Mouse (Mus musculus) spleen, postnatal 36 days (tissue): ENCODE measurements around the gene St6gal1.

ENCODE experiments used
- DNase-seq, 2 experiments: peaks; one replicate each; pipeline ENCODE4 v3.0.0; 2022; ENCODE audit warnings: low spot score in 2 of 2, mixed read lengths in 1 of 2

Gene St6gal1

DNA sequence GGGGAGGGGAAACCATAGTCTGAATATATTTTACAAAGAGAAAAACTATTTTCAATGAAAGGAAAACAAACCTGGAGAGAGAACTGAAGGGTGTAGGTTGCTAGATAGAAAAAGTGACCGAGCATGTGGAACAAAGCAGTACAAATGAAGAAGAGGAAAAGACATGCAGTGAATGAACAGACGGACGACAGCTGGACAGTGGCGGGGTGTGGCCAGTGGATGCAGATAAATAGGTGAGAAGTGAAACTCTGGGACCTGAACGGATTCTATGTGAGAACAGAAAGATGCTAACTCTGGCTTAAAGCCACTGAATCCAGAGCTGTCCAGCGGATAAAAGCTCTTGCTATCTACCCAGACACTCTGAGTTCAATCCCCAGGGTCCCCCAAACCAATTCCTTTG is 25.2 kb downstream of the St6gal1 start:
- DNase-seq = no peak

DNA sequence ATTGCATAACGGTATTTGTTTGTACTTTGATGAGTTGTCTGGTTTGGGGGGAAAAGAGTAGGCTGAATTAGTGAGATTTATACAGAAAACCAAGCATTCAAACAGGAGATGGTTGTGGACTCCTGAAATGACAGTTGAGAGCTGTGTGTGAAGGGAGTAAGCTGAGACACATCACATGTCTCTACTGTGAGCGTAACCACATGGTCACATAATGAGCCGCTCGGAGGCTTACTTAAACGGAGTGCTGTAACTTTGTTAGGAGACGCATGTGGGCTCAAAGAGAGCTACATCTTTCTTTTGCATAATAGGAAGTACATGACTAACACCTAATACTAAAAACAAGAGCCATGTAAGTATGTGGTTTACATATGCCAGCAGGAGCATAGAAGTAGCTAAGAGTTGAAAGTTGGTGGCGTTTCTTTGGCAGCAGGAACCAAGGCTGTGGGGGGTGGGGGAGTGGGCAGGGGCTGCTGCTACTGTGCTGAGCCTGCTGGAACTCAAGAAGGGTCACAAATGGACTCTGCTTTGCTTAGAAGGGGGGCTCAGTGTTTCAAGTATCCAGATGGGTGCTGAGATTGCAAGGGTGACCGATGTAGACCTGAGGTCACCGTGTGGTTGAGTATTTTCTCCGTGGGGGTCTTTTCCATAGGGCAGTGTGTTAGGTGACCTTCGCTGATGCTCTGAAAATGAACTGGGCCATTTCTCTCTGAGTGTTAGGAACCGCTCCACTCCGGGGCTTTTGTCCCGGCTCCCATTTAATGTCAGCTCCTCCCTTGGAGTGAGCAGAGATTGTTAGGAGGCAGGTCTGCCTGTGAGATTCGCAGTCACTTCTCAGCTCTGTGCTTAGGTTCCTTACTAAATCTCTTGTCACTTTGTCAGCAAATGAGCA is 26.3 kb downstream of the St6gal1 start:
- no peak for DNase-seq

DNA sequence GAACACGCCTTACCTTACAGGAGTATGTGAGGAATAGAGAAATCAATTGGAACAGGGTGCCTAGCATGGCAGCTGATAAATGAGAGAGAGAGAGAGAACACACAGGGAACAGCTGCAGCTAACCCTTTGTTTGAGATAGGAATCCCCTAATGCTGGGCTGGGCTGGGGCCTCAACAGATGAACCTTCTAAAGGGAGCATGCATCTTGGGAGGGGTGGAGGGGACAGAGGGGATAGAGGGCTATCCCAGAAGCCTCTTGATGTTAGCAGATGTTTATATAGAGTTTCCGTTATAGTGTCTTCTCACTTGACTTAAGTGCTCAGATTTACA is 26.9 kb downstream of the St6gal1 start:
- no peak for DNase-seq

DNA sequence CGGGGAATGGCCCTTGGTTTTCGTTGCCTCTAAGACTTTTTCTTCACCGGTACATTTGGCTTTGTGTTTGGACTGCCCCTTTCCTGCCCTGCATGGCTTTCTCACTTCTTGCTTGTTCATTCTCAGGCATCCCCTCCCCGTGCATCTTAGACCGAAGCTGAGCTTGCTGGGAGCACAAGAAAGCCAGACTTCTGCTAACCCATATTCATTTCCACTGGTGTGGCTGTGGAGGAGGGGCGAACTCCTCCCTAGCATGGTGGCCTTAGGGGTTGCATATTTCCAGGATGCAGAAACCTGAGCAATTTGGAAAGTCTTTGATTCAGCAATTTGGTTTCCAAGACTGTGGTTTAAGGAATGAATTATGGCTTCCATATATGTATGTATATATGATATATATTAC is 29.1 kb downstream of the St6gal1 start:
- DNase-seq = no peak

DNA sequence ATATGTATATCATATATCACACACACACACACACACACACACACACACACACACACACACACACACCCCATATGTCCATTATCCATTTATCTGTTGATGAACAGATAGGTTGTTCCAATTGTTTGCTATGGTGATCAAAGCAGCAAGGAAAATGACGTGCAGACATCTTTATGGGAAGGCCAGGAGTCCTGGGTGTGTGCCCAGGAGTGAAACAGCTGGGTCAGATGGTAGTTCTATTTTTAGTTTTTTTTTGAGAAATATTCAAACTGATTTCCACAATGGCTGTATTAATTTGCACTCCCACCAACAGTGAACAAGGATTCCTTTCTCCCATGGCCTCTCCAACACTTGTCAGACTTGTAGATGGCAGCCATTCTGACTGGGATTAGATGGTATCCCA is 29.5 kb downstream of the St6gal1 start:
- DNase-seq = no peak

DNA sequence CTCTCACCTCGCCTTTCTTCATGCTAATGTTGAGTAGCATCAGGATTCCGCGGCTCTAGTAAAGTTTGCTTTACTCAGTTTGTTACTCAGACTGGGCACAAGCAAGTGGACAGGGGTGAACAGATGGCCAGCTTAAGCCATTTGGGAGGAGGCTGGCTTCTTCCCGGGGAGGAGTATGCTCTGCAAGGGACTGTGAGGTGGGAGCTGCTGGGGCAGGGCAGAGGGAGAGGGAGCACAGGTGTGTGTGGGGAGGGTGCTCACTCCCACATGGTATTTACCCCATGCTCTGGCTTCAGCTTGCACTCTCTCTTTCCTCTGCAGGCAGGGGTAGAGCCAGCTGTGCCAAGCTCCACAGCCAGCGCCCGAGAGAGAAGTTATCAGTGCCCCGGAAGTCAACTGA is 32.1 kb downstream of the St6gal1 start:
- no peak for DNase-seq

DNA sequence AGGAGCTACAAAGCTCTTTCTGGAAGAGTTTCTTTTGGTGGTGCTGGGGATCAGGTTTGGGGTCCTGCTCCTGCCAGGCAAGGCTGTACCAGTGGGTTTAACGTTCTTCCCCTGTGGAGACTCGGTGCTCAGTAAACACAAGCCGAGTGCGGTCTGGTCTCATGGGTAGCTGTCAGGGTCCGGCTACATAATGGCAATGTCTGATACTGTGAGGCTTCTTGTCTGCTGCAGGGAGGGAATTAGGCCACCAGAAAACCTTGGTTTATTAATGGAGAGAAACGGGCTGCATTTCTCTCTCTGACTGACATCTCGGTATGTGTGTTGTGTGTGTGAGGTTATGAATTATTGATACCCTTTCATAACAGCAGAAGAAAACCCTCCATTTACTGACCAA is 33.9 kb downstream of the St6gal1 start:
- no peak for DNase-seq

DNA sequence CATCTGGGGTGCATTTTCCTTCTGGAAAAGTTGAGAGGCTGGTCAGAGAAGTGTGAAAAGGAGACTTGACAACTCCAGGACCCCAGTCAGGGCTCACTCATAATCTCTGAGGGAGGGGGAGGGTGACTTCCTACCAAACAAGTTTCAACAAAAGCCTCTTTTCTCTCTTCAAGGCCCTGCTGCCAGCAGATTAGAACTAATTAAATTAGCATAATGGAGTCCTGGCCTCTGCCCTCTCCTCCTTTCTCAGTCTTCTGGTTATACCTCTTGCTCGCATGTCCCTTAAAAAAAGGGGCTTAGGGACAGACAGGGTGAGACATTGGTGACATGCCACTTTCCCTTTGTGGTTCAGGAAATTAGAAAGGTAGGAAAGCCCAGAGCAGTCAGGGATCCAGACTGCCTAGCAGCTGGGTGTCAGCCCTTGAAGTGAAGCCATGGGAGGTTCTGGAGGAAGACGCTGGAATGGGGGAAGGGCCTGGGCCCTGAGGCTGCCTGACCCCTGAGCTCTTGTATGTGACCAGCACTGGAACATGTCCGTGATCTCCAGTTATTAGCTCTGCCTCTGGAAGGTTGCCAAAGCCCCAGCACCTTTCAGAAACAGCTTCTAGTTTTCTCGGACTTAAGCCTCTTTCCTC is 34.4 kb downstream of the St6gal1 start:
- DNase-seq = no peak

DNA sequence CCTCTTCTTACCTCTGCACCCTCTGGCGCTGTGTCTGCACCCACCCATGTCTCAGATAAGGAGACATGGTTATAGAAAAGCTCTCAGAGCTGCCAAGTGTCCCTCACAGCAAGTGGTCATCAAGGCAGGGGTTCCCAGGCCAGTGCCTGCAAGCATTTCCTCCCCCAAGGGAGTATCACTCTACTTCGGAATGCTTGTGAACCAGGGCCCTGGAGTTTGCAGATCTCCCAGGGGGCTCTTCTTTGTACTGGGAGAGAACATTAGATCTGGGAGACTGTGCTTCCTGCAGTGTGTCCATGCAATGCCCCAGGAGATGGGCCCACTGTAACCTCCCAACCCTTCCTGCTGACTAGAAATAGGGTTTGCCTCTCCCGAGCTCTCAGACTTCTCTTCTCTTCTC is 35.0 kb downstream of the St6gal1 start:
- no peak for DNase-seq

DNA sequence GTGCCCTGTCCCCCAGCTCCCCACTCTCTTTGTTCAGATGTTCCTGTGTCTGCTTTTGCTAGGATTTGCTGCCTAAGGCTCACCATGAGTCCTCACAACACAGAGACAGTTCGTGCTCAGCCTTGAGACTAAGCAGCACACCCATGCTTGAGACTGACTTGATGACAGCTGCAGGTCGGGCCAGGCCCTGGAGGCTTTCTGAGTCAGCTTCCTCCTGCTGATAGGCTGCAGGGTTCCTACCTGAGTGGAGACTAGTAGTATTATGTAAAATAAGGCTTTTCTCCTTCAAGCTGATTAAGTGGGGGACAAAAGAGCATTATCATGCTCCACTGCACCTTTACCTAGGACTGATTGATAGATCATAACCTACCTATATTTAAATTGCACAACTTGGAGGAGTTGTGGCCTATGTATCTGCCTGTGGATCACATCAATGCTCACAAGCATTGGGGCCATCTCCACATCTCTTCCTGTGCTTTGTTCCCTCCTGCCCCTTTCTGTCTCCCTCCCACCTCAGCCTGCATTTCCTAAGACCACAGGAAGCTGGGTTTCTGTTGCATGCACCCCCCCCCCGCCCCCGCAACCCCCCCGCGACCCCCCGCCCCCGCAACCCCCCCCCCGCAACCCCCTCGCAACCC is 37.7 kb downstream of the St6gal1 start:
- DNase-seq = no peak

DNA sequence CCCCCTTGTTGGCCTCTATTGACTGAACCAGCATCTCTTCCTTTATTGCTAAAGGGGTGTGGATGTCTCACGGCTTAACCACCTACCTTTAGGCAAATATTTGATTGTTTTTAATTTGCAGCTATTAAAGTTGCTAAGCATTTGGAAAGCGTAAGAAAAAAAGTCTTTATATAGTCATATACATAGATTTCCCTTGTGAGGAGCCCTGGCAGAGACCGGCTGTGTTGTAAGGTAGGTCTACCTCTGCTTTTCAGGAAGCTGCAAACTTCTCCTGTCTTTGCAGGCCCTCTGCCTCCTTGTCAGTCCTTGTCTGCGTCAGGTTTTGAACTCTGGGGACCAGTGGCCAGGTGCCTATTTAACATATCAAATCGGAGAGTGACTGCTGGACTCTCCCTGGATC is 38.3 kb downstream of the St6gal1 start:
- no peak for DNase-seq

DNA sequence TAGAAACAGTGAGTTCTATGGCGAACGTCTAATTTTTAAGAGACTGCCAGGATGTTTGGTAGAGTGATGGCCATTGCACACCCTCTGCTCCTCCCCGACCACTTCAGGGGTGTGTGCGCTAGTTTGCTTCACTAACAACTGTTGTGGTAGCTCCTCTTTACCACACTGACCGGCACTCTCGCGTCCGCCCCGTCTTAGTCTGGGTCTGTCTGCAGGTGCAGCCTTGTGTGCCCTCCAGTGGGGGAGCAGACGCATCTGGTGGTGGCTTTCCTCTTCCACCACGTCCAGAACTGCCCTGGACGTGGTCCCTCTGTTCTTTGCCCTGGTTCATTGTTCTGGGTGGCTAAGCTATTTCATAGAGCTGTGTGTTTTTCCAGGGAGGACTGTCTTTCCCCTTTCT is 40.5 kb downstream of the St6gal1 start:
- no peak for DNase-seq

DNA sequence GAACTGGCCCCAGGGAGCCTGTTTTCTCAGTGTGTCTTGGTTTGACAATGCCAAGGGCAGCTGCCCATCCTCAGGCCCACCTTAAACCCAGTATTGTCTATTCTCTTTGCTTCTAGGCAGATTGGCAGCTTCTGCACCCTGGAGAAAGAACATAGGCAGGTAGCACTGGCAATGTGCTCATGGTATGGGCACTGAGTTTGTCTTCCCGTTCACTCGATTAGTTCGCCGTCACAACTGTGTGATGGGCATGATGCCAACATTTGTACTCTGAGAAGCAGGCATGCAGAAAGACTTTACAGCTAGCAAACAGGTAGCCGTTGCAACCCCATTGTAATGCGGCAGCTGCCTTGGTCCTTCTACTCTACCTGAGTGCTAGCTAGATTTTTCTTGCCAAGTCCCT is 40.9 kb downstream of the St6gal1 start:
- DNase-seq = no peak

DNA sequence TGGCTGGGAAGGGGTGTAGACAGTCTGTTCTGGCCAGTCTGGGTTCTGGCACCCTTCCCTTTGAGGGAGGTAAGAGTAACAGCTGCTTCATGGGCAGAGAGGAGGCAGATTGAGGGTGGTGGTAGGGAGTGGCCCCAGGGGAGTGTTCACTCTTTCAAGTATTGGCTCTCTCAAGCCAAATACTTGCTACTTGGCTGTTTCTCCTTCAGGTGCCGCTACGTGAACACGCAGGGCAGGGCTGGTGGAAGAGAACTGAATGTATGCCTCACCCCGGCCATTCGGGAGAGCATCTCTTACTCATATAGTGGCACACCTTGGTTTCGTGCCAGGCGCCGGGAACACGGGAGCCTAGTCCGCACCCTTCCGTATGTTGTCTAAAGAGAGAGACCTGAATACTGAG is 41.8 kb downstream of the St6gal1 start:
- DNase-seq = no peak

DNA sequence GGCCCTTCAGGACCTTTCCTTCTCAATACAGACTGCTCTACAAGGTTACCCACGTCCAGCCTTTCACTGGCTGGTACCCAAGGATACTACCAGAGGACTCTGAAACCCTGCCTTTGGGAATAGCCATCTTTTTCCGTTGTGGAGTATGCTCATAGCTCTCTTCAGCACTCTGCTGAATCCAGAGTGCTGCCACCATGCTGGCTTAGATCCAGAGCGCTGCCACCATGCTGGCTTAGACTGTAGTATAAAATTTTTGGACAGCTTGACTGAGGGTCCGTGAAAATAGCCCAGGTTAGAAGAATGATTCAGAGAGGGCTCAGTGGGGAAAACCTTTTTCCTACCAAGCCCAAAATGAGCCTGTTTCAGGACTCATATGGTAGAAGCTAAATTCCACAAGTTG is 42.4 kb downstream of the St6gal1 start:
- no peak for DNase-seq

DNA sequence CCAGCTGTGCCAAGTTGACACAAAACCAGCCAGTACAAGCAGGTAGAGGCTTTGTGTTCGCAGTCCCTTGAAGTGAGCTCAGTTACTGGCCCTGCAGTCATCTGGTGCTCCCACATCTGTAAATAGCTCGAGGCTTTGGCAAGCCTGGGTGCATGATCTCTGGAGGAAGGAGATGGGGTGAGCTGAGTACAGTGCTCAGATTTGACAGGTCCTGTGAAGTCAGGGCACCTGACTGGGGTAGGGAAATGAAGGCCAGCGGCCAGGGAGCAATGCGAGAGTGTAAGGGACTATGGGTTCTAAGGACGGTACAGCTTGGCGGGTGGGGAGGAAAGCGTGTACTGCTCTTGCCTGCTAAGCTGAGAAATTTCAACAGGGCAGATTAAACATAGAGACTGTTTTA is 43.7 kb downstream of the St6gal1 start:
- DNase-seq = no peak

DNA sequence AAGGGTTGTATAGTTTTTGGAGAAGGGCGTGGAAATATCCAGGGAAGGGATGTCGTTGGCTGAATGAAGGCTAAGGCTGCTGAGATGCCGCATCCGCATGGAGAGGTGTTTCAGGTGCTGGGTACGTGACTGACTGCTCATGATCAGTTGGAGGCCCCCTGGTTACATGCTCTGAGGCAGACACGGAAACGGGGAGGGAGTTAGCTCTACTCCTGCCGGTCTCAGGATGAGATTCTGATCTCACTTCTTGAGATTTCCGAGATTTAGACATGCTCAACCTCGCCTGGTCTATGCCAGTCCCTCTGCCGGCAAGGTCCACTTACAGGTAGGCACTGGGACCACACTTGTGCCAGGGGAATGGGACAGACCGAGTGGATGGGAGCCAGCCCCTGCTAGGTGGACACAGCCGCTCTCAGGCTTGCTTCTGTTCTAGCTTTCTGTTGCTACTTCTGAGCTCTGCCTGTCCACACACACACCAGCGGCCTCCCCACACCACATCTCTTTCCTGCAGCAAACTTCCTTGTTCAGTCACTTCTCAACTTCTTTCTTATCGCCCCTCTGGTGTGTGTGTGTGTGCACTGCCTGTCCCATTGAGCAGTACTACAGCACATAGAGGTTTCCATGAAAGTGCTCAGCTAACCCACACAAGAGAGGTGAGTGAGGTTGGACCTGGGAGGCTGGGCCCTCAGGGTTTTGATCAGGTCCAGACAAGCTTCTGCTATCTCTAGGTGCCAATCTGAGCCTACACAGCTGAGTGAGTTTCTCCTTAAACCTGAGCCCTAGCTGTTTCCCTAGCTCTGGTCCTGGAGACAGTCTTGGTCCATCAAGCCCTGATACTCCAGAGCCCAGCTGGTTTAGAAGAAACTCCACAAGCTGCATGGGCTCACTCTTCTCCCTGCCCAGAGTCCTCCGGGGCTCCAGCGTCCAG is 44.8 kb downstream of the St6gal1 start:
- peak; percentile 51 to 54 for DNase-seq

DNA sequence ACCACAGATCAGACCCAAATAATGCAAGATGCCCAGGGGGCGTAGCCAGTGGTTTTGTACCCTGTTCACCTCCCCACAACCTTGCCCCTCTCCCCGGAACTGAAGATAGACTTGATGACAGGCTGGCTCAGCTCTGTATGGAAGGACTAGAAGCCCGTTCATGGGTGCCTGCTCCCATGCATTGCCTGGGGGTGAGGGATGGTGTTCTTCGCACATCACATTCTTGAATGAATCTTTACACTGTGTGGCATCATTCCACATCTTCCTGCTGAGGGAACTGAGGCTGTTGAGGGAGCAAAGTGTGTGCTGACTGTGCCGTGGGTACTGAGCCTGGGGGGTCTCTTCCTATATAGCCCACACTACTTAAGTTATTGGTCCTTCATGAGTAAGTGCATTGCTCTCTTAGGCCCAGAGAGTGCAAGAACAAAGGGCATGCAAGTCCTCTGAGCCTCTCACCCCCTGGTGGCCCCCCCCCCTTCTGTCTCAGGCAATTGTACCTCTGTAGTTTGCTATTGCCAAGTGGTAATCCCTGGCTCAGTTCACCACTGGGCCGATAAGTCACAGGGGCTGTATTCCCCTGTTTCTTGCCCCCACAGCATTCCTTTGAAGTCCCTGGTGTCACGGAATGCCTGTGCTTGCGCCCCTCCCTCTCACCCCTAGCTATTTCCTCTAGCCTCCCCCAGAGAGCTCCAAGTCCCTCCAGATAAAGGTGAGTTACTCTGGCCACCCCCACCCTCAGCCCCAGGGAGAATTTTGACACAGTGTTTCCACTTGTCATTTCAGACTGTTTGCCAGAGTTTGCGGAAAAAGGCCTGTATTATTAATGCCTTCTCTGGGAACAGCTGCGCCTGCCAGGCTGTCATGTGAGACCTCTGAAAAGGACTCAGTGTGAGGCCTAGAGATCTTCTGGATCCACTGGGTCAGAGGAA is 45.7 kb downstream of the St6gal1 start:
- DNase-seq = no peak

DNA sequence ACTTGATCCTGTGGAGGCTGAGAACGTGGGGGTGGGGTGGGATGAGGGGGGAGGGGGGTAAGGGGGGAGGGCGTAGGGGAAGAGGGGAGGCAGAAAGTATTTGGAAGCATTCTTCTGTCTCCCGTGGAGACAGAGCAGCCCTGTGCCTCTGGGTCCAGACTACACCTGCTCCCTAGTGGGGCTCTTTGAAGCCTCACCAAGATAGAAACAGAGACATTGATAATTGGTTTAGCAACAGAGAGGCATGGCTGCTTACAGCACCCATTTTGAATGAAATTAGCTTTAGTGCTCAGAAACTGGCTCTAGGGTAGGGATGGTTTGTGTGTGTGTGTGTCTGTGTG is 46.3 kb downstream of the St6gal1 start:
- no peak for DNase-seq

DNA sequence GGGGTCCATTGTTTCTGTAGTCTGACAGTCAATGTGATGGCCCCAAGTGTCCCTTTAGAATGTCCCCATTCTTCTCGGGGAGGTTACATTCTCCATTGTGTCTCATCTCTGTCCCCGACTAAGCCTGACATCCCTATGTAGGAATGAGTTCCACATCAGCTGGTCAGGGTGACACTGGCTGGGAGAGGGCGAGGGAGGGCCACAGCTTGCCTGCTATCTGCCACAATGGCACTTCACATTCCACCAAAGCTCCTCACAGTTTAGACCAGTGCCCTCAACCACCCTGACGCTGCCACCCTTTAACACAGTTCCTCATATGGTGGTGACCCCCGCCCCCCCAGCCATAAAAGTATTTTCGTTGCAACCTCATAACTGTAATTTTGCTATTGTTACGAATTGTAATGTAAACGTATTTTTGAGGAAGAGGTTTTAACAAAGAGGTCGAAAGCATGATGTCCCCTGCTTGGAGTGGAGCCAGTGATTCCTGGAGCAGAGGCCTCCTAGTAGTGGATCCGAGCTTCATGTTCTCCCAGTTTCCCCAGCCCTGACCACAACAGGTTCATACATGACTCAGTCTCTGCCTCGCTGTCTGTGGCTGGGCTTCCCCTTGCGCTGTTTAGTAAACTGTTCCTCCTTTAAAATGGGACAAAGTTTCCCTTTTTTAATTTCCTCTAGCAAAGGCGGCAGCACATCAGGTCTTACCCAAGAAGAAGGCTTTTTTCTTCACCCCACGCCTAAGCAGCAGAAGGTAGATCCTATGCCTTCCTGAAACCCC is 47.4 kb downstream of the St6gal1 start:
- peak in 1 of 2 experiments; percentile 56 for DNase-seq
